Mouse (Mus musculus) kidney, postnatal 0 days (tissue): ENCODE results near the gene Cux1. TPM values are rescaled to one million over a fixed set of nuclear protein-coding genes. Genes with fewer than 3 reads are reported as not detected.

Experiments used
- ATAC-seq: fragments of 200-750 bp; cut with Nextera tagmentation; replicated peaks from 2 replicates; pipeline ENCODE4 v1.8.0; 2017; ENCODE audit warnings: low read depth, moderate number of reproducible peaks, moderate TSS enrichment, moderate library complexity; ENCODE audit not compliant: low FRiP score
- DNase-seq: peaks from one replicate; pipeline ENCODE4 v3.0.0-alpha.2; 2016; ENCODE audit warnings: low spot score
- H3K27ac ChIP-seq: fragments of 300-500 bp; sonication (generic); 2 replicates; pipeline ENCODE4 v1.5.1; 2014; ENCODE audit warnings: mild to moderate bottlenecking
- H3K27me3 ChIP-seq: fragments of 300-500 bp; sonication (generic); 2 replicates; pipeline ENCODE4 v1.6.1; 2014; ENCODE audit warnings: low read length, mixed read lengths; ENCODE audit not compliant: insufficient read depth
- H3K36me3 ChIP-seq: fragments of 300-500 bp; sonication (generic); 2 replicates; pipeline ENCODE4 v1.6.1; 2014; ENCODE audit warnings: low read length, mixed read lengths; ENCODE audit not compliant: insufficient read depth
- H3K4me1 ChIP-seq: fragments of 300-500 bp; sonication (generic); replicated peaks from 2 replicates; pipeline ENCODE4 v1.6.1; 2014; ENCODE audit warnings: antibody characterized with exemption, low read length, mixed read lengths; ENCODE audit not compliant: insufficient read depth
- H3K4me2 ChIP-seq: fragments of 300-500 bp; sonication (generic); 2 replicates; pipeline ENCODE4 v1.6.1; 2014; ENCODE audit warnings: mild to moderate bottlenecking, low read length, moderate library complexity, mixed read lengths
- H3K4me3 ChIP-seq: fragments of 300-500 bp; sonication (generic); replicated peaks from 2 replicates; pipeline ENCODE4 v1.5.1; 2014; ENCODE audit warnings: low read depth, low read length
- H3K9ac ChIP-seq: fragments of 300-500 bp; sonication (generic); 2 replicates; pipeline ENCODE4 v1.6.1; 2014; ENCODE audit warnings: low read depth, low read length
- H3K9me3 ChIP-seq: fragments of 300-500 bp; sonication (generic); replicated peaks from 2 replicates; pipeline ENCODE4 v1.6.1; 2016; ENCODE audit warnings: low read length, inconsistent platforms, mixed read lengths
- CTCF ChIP-seq: IDR thresholded peaks from 2 replicates; pipeline ENCODE4 v1.5.1; 2016; ENCODE audit warnings: antibody characterized with exemption, low read depth, mild to moderate bottlenecking, moderate library complexity
- WGBS: fragments of 180-500 bp; shearing (Covaris S2); extraction: QIAGEN DNeasy Blood & Tissue Kit; methylation state at CpG from one replicate; pipeline ENCODE4 v1.1.7; 2014; 5-methylcytosine and 5-hydroxymethylcytosine counted together
- polyA plus RNA-seq: library from polyadenylated mRNA; unstranded; fragments of >200 nt; fragmentation: Nextera tagmentation; extraction: Ambion mirVana; gene quantifications from 2 replicates; pipeline ENCODE4 v1.2.1, GENCODE M21; 2015

Gene Cux1
- polyA plus RNA-seq, 1 experiment from 2014 or later = 73.4 TPM

GRCm38 (mm10) chr5:136563104-136563503 is 4.2 kb downstream of the Cux1 start:
- Histone ChIP-seq H3K4me3 (no peak overlapping the region), H3K27me3 (no peaks in the 10 kb centered on the region), H3K9ac (no peak overlapping the region), H3K4me2 (no peak overlapping the region), H3K4me1 (0 out of 2 replicates have a peak, but pooled peaks cover 7% of the 10 kb centered on the region), H3K36me3 (no peaks in the 10 kb centered on the region), H3K27ac (no peak overlapping the region), H3K9me3 (no peaks in the 10 kb centered on the region)
- 58% methylated on average over 4 of the region's 4 CpGs for WGBS
- no peak for ATAC-seq
- DNase-seq = no peak
- TF ChIP-seq CTCF = no peak

- DNase-seq = no peak
- no peak overlapping the region for H3K4me3 ChIP-seq
- H3K9me3 ChIP-seq = no peaks in the 10 kb centered on the region
- TF ChIP-seq CTCF = no peak
- no peak overlapping the region for H3K4me2 ChIP-seq
- no peak overlapping the region for H3K9ac ChIP-seq
- H3K27ac ChIP-seq = no peak overlapping the region
- H3K27me3 ChIP-seq = no peaks in the 10 kb centered on the region
- no peaks in the 10 kb centered on the region for H3K36me3 ChIP-seq
- 56% methylated on average over 1 of the region's 1 CpGs for WGBS
- ATAC-seq = no peak
- H3K4me1 ChIP-seq = 0 out of 2 replicates have a peak, but pooled peaks cover 7% of the 10 kb centered on the region
Measured at GRCm38 (mm10) chr5:136562212-136562611, 5.1 kb downstream of the Cux1 start.

GRCm38 (mm10) chr5:136561641-136562040 is 5.6 kb downstream of the Cux1 start:
- Histone ChIP-seq H3K9ac (no peak overlapping the region), H3K9me3 (no peaks in the 10 kb centered on the region), H3K4me1 (peaks cover 9% of the 10 kb centered on the region), H3K36me3 (no peaks in the 10 kb centered on the region), H3K27me3 (no peaks in the 10 kb centered on the region), H3K27ac (no peak overlapping the region), H3K4me2 (no peak overlapping the region), H3K4me3 (no peak overlapping the region)
- DNase-seq (no peak), ATAC-seq (no peak)
- WGBS = 84% methylated on average over 1 of the region's 1 CpGs
- TF ChIP-seq CTCF = no peak

DNA sequence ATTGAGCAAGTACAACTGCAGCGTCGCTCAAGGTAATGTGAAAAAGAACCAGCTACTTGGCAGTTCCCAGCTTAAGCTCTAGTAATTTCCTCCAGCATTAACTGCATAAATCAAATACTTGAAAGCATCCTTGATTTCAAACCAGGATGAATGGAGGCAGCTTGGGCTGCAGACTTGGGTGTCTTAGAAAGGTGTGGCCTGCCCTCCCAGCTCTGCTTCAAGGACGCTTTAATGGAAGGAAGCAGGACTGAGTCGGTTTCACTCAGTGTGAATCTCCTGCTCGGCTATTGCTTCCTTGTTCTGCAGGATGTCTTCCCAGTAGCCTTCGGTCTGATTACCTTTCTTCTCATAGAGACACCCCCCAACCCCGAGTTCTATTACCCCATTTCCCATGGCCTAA is 6.6 kb downstream of the Cux1 start:
- Histone ChIP-seq H3K27me3 (no peaks in the 10 kb centered on the region), H3K36me3 (no peaks in the 10 kb centered on the region), H3K9ac (no peak overlapping the region), H3K9me3 (no peaks in the 10 kb centered on the region), H3K27ac (no peak overlapping the region), H3K4me2 (no peak overlapping the region), H3K4me3 (no peak overlapping the region), H3K4me1 (peaks cover 19% of the 10 kb centered on the region)
- no peak for ATAC-seq
- TF ChIP-seq CTCF = no peak
- WGBS = 45% methylated on average over 7 of the region's 7 CpGs
- DNase-seq = no peak

DNA sequence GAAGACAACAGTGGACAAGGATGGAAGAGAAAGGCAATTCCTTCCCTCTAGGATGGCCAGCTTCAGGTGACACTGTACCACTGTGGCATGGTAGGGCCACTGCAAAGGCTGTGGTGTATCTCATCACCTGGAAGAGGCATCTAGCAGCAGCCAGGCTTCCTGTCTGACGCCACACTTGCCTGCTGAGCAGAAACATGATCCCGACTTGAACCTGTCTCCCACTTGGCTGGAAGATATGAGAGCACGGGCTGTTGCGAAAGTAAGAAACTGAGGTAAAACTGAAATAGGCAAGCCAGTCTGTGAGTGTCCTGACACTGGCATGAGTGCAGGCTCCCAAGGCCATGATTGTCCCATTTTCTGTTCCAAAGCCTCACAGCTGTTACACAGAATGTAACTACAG is 9.8 kb downstream of the Cux1 start:
- H3K4me3 ChIP-seq = no peak overlapping the region
- H3K27me3 ChIP-seq = no peaks in the 10 kb centered on the region
- no peak for TF ChIP-seq CTCF
- 50% methylated on average over 4 of the region's 4 CpGs for WGBS
- H3K4me1 ChIP-seq = peaks cover 23% of the 10 kb centered on the region
- no peak overlapping the region for H3K4me2 ChIP-seq
- no peak overlapping the region for H3K27ac ChIP-seq
- no peak overlapping the region for H3K9ac ChIP-seq
- no peak for DNase-seq
- H3K36me3 ChIP-seq = no peaks in the 10 kb centered on the region
- ATAC-seq = no peak
- H3K9me3 ChIP-seq = no peaks in the 10 kb centered on the region

- Histone ChIP-seq H3K27me3 (no peaks in the 10 kb centered on the region), H3K4me3 (no peak overlapping the region), H3K36me3 (no peaks in the 10 kb centered on the region), H3K4me2 (no peak overlapping the region), H3K9me3 (no peaks in the 10 kb centered on the region), H3K27ac (no peak overlapping the region), H3K4me1 (peaks cover 26% of the 10 kb centered on the region), H3K9ac (no peak overlapping the region)
- ATAC-seq (no peak), DNase-seq (no peak)
- 69% methylated on average over 14 of the region's 14 CpGs for WGBS
- no peak for TF ChIP-seq CTCF
Measured at GRCm38 (mm10) chr5:136556328-136557262, 10.7 kb downstream of the Cux1 start.
